Mouse (Mus musculus): ENCODE data around the gene Acap3. TPM values are rescaled to one million over a fixed set of nuclear protein-coding genes. Genes with fewer than 3 reads are reported as not detected.
A peak's percentile ranks its signal among the peaks of the same experiment; 100 is the strongest.

Gene Acap3
- polyA plus RNA-seq, 1 experiment, result 31.0 TPM

DNA sequence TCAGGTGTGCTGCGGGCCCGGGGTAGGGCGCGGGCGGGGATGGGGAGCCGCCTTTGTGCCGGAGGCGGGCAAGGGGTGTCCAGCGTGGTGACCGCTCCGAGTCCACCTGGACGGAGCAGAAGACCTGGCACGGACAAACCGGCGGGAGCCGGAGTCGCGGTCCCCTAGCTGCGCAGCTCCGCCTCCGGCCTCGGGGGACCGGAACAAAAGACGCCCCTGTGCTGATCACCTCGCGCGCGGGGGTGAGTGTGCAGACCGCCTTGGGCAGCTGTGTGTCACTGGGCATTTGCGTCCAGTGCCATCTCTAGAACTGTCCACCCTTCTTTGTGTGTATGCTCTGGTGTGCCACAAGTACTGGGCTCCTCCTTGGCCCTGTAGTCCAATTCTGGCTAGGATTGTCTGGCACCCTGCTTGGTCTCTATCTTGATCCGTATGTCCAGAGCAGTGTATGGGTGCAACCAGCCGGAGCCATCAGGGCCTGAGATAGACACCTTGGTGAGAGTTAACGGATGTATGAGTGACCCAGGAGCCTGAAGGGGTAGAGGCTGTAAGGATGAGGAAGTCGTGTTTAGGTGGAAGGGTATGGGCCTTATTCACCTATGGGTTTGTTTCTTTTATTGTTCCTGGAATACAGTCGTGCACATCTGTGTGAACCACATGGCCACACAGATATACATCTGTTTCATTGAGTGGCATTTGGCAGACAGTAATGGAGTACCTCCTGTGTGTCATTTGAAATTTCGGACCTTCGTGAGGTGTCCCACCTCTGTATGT is 1.0 kb downstream of the Acap3 start:
- Histone ChIP-seq H3K79me2 (ENCODE audit: control insufficient read depth, insufficient read depth) (peaks cover 73% of the 10 kb centered on the region), H3K4me3 (ENCODE audit: insufficient read depth, poor library complexity, severe bottlenecking) (peak overlapping the region; percentile 85), H3K79me3 (ENCODE audit: low read depth) (peaks cover 45% of the 10 kb centered on the region), H3K27me3 (ENCODE audit: control insufficient read depth, insufficient read depth, insufficient read length) (no peaks in the 10 kb centered on the region), H3ac (ENCODE audit: control insufficient read depth, insufficient read length, low read depth) (peak overlapping the region; percentile 70), H3K36me3 (ENCODE audit: control insufficient read depth, insufficient read depth) (peaks cover 31% of the 10 kb centered on the region)
- TF ChIP-seq CTCF (IDR thresholded peaks at IDR 0.05; ENCODE audit: control insufficient read depth, insufficient read depth, insufficient read length), result no peak
- TF ChIP-seq MAX (IDR thresholded peaks at IDR 0.05), result no peak
- no peak for TF ChIP-seq FOSL1 (IDR thresholded peaks at IDR 0.05; ENCODE audit: insufficient read depth, low read length, poor library complexity, severe bottlenecking)
- TF ChIP-seq CEBPB (IDR thresholded peaks at IDR 0.05; ENCODE audit: low read depth), result no peak
- TF ChIP-seq MYOD1 (IDR thresholded peaks at IDR 0.05; ENCODE audit: control insufficient read depth, insufficient read length, low read depth), result no peak
- TF ChIP-seq USF1 (IDR thresholded peaks at IDR 0.05; ENCODE audit: low read depth), result no peak
- no peak for TF ChIP-seq MYOG (IDR thresholded peaks at IDR 0.05; ENCODE audit: control insufficient read depth, extremely low read depth, insufficient read length)

DNA sequence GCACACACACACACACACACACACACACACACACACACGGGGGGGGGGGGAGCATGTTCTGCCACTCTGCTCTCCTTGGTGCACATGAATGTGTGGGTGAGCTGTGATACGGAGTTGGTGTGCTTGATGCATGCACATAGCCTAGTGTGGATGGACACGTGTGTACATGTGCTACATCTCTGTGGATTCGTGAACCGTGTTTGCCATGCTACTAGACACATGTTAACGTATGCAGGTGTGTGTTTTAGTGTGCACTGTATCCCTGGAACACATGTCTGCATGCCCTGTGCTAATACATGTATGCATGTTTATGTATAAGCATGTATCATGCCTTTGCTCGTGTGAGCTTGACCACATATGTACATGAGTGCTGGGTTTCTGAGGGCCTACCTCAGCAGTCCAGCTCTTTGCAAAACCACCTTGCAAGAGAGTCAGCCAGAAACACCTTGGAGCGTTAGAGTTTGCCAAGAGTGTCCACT is 1.6 kb downstream of the Acap3 start:
- Histone ChIP-seq H3K79me3 (ENCODE audit: low read depth) (peaks cover 45% of the 10 kb centered on the region), H3K36me3 (ENCODE audit: control insufficient read depth, insufficient read depth) (peaks cover 30% of the 10 kb centered on the region), H3K4me3 (ENCODE audit: insufficient read depth, poor library complexity, severe bottlenecking) (peak overlapping the region; percentile 85), H3K27me3 (ENCODE audit: control insufficient read depth, insufficient read depth, insufficient read length) (no peaks in the 10 kb centered on the region), H3ac (ENCODE audit: control insufficient read depth, insufficient read length, low read depth) (peak overlapping the region; percentile 25), H3K79me2 (ENCODE audit: control insufficient read depth, insufficient read depth) (peaks cover 73% of the 10 kb centered on the region)
- no peak for TF ChIP-seq MYOG (IDR thresholded peaks at IDR 0.05; ENCODE audit: control insufficient read depth, extremely low read depth, insufficient read length)
- no peak for TF ChIP-seq MYOD1 (IDR thresholded peaks at IDR 0.05; ENCODE audit: control insufficient read depth, insufficient read length, low read depth)
- TF ChIP-seq CEBPB (IDR thresholded peaks at IDR 0.05; ENCODE audit: low read depth), result no peak
- no peak for TF ChIP-seq USF1 (IDR thresholded peaks at IDR 0.05; ENCODE audit: low read depth)
- TF ChIP-seq FOSL1 (IDR thresholded peaks at IDR 0.05; ENCODE audit: insufficient read depth, low read length, poor library complexity, severe bottlenecking), result no peak
- TF ChIP-seq MAX (IDR thresholded peaks at IDR 0.05), result no peak
- no peak for TF ChIP-seq CTCF (IDR thresholded peaks at IDR 0.05; ENCODE audit: control insufficient read depth, insufficient read depth, insufficient read length)

DNA sequence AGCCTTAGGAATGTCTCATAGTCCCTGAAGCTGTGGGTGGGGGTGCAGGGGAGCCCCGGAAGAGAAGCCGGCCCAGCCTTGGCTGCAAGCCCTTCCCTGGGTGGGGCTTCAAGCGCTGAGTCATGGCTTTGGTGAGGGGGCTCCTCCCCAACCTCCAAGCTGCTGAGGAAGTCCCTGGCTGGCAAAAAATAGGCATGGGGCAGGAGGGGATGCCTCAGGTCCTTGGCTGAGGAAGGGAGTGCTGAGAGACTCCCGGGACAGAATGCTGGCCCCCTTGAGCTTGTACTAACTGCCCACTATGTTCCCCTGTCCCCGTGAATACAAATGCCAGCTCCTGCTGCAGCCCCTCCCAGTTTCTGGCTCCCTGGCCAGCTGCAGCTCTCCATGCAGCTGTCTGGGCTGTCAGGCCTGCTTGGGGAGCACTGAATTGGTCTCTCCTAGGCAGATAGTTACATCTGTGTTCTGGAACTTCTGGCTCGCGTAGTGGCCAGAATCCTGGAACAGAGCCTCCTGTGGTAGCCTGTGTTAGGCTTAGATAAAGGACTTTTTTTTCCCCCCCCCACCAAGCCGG is 2.8 kb downstream of the Acap3 start:
- no peak for TF ChIP-seq FOSL1 (IDR thresholded peaks at IDR 0.05; ENCODE audit: insufficient read depth, low read length, poor library complexity, severe bottlenecking)
- peak; percentile 54 for TF ChIP-seq MYOD1 (IDR thresholded peaks at IDR 0.05; ENCODE audit: control insufficient read depth, insufficient read length, low read depth)
- TF ChIP-seq CEBPB (IDR thresholded peaks at IDR 0.05; ENCODE audit: low read depth), result no peak
- TF ChIP-seq MAX (IDR thresholded peaks at IDR 0.05), result no peak
- H3K27me3 ChIP-seq (ENCODE audit: control insufficient read depth, insufficient read depth, insufficient read length), result no peaks in the 10 kb centered on the region
- peaks cover 45% of the 10 kb centered on the region for H3K79me3 ChIP-seq (ENCODE audit: low read depth)
- H3K79me2 ChIP-seq (ENCODE audit: control insufficient read depth, insufficient read depth), result peaks cover 70% of the 10 kb centered on the region
- H3ac ChIP-seq (ENCODE audit: control insufficient read depth, insufficient read length, low read depth), result peak overlapping the region; percentile 55
- peak overlapping the region; percentile 21 for H3K4me3 ChIP-seq (ENCODE audit: insufficient read depth, poor library complexity, severe bottlenecking)
- peaks cover 22% of the 10 kb centered on the region for H3K36me3 ChIP-seq (ENCODE audit: control insufficient read depth, insufficient read depth)

DNA sequence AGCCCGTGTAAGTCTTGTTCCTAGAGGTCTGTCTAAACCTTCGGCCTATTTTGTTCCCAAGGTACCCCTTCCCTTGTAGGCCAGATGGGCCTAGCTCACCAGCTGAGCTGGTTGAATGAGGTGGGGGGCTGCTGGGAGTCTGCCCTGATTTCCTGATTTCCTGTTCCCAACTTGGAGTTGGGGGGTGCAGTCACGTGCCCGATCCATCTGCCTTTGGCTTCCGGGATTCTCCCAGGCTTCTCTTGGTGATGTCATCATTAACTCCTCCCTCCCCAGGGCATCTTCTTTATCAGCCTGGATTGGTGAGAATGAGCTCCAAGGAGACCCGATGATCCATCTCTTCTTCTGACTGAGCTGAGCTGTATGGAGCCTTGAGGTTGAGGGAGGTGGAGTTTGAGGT is 3.6 kb downstream of the Acap3 start:
- Histone ChIP-seq H3K36me3 (ENCODE audit: control insufficient read depth, insufficient read depth) (peaks cover 21% of the 10 kb centered on the region), H3K4me3 (ENCODE audit: insufficient read depth, poor library complexity, severe bottlenecking) (no peak overlapping the region)

DNA sequence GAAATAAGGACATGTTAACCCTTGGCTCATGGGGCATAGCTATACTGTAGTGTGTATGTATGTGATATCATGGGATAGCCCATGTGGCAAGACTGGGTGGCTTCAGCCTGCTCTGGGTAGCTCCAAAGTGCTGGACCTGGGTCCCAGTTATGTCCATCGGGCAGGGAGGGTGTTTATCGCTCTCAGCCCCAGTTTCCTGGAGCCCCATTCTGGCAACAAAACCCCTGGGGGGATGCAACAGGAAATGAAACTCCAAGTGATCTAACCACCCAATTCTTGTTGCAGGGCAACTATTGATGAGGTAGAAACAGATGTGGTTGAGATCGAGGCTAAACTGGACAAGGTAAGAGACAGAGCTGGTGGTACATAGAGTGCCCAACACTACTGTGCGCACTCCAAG is 4.2 kb downstream of the Acap3 start:
- H3ac ChIP-seq (ENCODE audit: control insufficient read depth, insufficient read length, low read depth), result no peak overlapping the region
- H3K27me3 ChIP-seq (ENCODE audit: control insufficient read depth, insufficient read depth, insufficient read length), result no peaks in the 10 kb centered on the region
- H3K79me3 ChIP-seq (ENCODE audit: low read depth), result peaks cover 41% of the 10 kb centered on the region
- no peak overlapping the region for H3K4me3 ChIP-seq (ENCODE audit: insufficient read depth, poor library complexity, severe bottlenecking)
- peaks cover 55% of the 10 kb centered on the region for H3K79me2 ChIP-seq (ENCODE audit: control insufficient read depth, insufficient read depth)
- no peak for TF ChIP-seq MAX (IDR thresholded peaks at IDR 0.05)
- no peak for TF ChIP-seq MYOG (IDR thresholded peaks at IDR 0.05; ENCODE audit: control insufficient read depth, extremely low read depth, insufficient read length)
- no peak for TF ChIP-seq MYOD1 (IDR thresholded peaks at IDR 0.05; ENCODE audit: control insufficient read depth, insufficient read length, low read depth)
- TF ChIP-seq CEBPB (IDR thresholded peaks at IDR 0.05; ENCODE audit: low read depth), result no peak
- H3K36me3 ChIP-seq (ENCODE audit: control insufficient read depth, insufficient read depth), result peaks cover 21% of the 10 kb centered on the region

More for the DNA sequence above, 3.6 kb downstream of the Acap3 start:
- H3K79me2 ChIP-seq (ENCODE audit: control insufficient read depth, insufficient read depth), result peaks cover 61% of the 10 kb centered on the region
- H3K27me3 ChIP-seq (ENCODE audit: control insufficient read depth, insufficient read depth, insufficient read length), result no peaks in the 10 kb centered on the region
- H3K79me3 ChIP-seq (ENCODE audit: low read depth), result peaks cover 45% of the 10 kb centered on the region
- H3ac ChIP-seq (ENCODE audit: control insufficient read depth, insufficient read length, low read depth), result no peak overlapping the region
- no peak for TF ChIP-seq CEBPB (IDR thresholded peaks at IDR 0.05; ENCODE audit: low read depth)
- peak; percentile 90 for TF ChIP-seq USF1 (IDR thresholded peaks at IDR 0.05; ENCODE audit: low read depth)
- no peak for TF ChIP-seq MYOG (IDR thresholded peaks at IDR 0.05; ENCODE audit: control insufficient read depth, extremely low read depth, insufficient read length)
- TF ChIP-seq FOSL1 (IDR thresholded peaks at IDR 0.05; ENCODE audit: insufficient read depth, low read length, poor library complexity, severe bottlenecking), result no peak
- TF ChIP-seq MYOD1 (IDR thresholded peaks at IDR 0.05; ENCODE audit: control insufficient read depth, insufficient read length, low read depth), result no peak
- TF ChIP-seq CTCF (IDR thresholded peaks at IDR 0.05; ENCODE audit: control insufficient read depth, insufficient read depth, insufficient read length), result no peak

Data from C2C12 (cell line).